Comparison of ENCODE assay signal across 8 mouse cellular contexts in genomic region chr17:26932839-26933398, GRCm38 (mm10). TPM values are rescaled to one million over a fixed set of nuclear protein-coding genes. Genes with fewer than 3 reads are reported as not detected.
DNase-seq lines count a peak whose midpoint lies in the region; ATAC-seq and TF ChIP-seq lines count a peak whose summit lies in the region.

Gene Phf1 (plus strand): TSS chr17:26933052.

- H3K27ac ChIP-seq in forebrain, embryonic 10.5 days = peak within 1 kb of the TSS; percentile 87
- H3K27ac ChIP-seq in heart, embryonic 14.5 days (replicated peaks in 1 of 2; ENCODE audit: control insufficient read depth in 1 of 2, insufficient read depth in 1 of 2, low read depth in 2 of 2, low read length in 2 of 2) = peak within 1 kb of the TSS; percentile 75 to 83
- peak within 1 kb of the TSS; percentile 68 for H3K27ac ChIP-seq in liver, embryonic 11.5 days (ENCODE audit: low read depth, low read length)

- peak within 1 kb of the TSS; percentile 33 for H3ac ChIP-seq in myocyte (ENCODE audit: control insufficient read depth, insufficient read length)

- H3K9me3 ChIP-seq in forebrain, embryonic 10.5 days = no peaks in the 10 kb centered on the region
- H3K9me3 ChIP-seq in heart, embryonic 14.5 days (ENCODE audit: control insufficient read depth, low read length) = no peaks in the 10 kb centered on the region
- no peaks in the 10 kb centered on the region for H3K9me3 ChIP-seq in liver, embryonic 11.5 days (ENCODE audit: control insufficient read depth, low read length)

- DNase-seq in c-Kit-positive CD71-negative TER-119-negative erythroid progenitor cells, embryonic 14.5 days (ENCODE audit: low read depth) = peak; percentile 81
- DNase-seq in forebrain, embryonic 10.5 days (ENCODE audit: extremely low spot score, low spot score) = peak; percentile 93
- peak; percentile 99 for DNase-seq in kidney, postnatal 10 days
- DNase-seq in liver, embryonic 11.5 days (ENCODE audit: low spot score) = peak; percentile 99
- DNase-seq in spleen, postnatal 4 days (ENCODE audit: low spot score in 2 of 2) = peak; percentile 99

- H3K9ac ChIP-seq in heart, embryonic 14.5 days (ENCODE audit: low read length) = peak within 1 kb of the TSS; percentile 83
- peak within 1 kb of the TSS; percentile 77 for H3K9ac ChIP-seq in liver, embryonic 11.5 days (ENCODE audit: low read depth, low read length)

- peak within 1 kb of the TSS; percentile 86 for H3K4me2 ChIP-seq in heart, embryonic 14.5 days (ENCODE audit: low read length)
- H3K4me2 ChIP-seq in liver, embryonic 11.5 days = peak within 1 kb of the TSS; percentile 100
- peak within 1 kb of the TSS; percentile 83 for H3K4me2 ChIP-seq in myocyte (ENCODE audit: low read depth)

- H3K4me1 ChIP-seq in forebrain, embryonic 10.5 days = peaks cover 30% of the 10 kb centered on the region
- H3K4me1 ChIP-seq in heart, embryonic 14.5 days (ENCODE audit: control insufficient read depth in 2 of 2, insufficient read depth in 2 of 2, low read length in 2 of 2) = peaks cover 3 to 14% of the 10 kb centered on the region in 2 experiments; a peak in 3 of 4 replicates
- peaks cover 20% of the 10 kb centered on the region for H3K4me1 ChIP-seq in liver, embryonic 11.5 days (replicated peaks; ENCODE audit: control insufficient read depth, insufficient read depth, low read length)

- 0% methylated on average over 34 of the region's 43 CpGs for WGBS in forebrain, embryonic 10.5 days
- WGBS in heart, embryonic 14.5 days = under 1% methylated on average over 43 of the region's 43 CpGs
- WGBS in liver, embryonic 11.5 days = 0% methylated on average over 41 of the region's 43 CpGs

- peak within 1 kb of the TSS; percentile 67 for H3K4me3 ChIP-seq in forebrain, embryonic 10.5 days
- peak within 1 kb of the TSS; percentile 57 for H3K4me3 ChIP-seq in heart, embryonic 14.5 days (ENCODE audit: control insufficient read depth in 1 of 2, insufficient read depth in 1 of 2, low read depth in 1 of 2, low read length in 2 of 2)
- peak within 1 kb of the TSS; percentile 74 for H3K4me3 ChIP-seq in liver, embryonic 11.5 days (ENCODE audit: low read depth, low read length)
- peak within 1 kb of the TSS; percentile 39 for H3K4me3 ChIP-seq in myocyte

- no peaks in the 10 kb centered on the region for H3K27me3 ChIP-seq in forebrain, embryonic 10.5 days (ENCODE audit: poor library complexity, severe bottlenecking)
- H3K27me3 ChIP-seq in heart, embryonic 14.5 days (ENCODE audit: control insufficient read depth, insufficient read depth, low read length) = no peaks in the 10 kb centered on the region
- H3K27me3 ChIP-seq in liver, embryonic 11.5 days (replicated peaks; ENCODE audit: control insufficient read depth, insufficient read depth, low read length) = no peaks in the 10 kb centered on the region
- no peaks in the 10 kb centered on the region for H3K27me3 ChIP-seq in myocyte (ENCODE audit: control insufficient read depth, insufficient read depth, insufficient read length)

- ATAC-seq in CD4-positive, CD25-positive, alpha-beta regulatory T cell, adult 4 months = peak; percentile 90
- ATAC-seq in heart, embryonic 14.5 days (ENCODE audit: insufficient number of reproducible peaks, insufficient read depth, low FRiP score, low read depth) = peak; percentile 81
- peak; percentile 90 for ATAC-seq in liver, embryonic 11.5 days (replicated peaks; ENCODE audit: low FRiP score)

- peaks cover 83% of the 10 kb centered on the region for H3K36me3 ChIP-seq in forebrain, embryonic 10.5 days (replicated peaks)
- peaks cover 63% of the 10 kb centered on the region for H3K36me3 ChIP-seq in heart, embryonic 14.5 days (ENCODE audit: control insufficient read depth, insufficient read depth, low read length)
- H3K36me3 ChIP-seq in liver, embryonic 11.5 days (ENCODE audit: control insufficient read depth, insufficient read depth, low read length) = peaks cover 24% of the 10 kb centered on the region; the same call in 1 of the 2 replicates
- peaks cover 8% of the 10 kb centered on the region for H3K36me3 ChIP-seq in myocyte (ENCODE audit: control insufficient read depth, insufficient read depth)

- H3K79me2 ChIP-seq in myocyte (ENCODE audit: control insufficient read depth, insufficient read depth) = peaks cover 6% of the 10 kb centered on the region

- peak; percentile 71 for TF ChIP-seq POLR2A in myocyte (IDR thresholded peaks at IDR 0.05; ENCODE audit: insufficient read length, low read depth)

TF ChIP-seq in myocyte, 11 proteins besides CTCF, POLR2A, EP300 and RAD21:
- TF ChIP-seq POLR2AphosphoS2 (IDR thresholded peaks at IDR 0.05; ENCODE audit: insufficient read length, low read depth) = peak; percentile 90
- peak in 1 of 3 experiments; percentile 52 for TF ChIP-seq MYOD1 (IDR thresholded peaks at IDR 0.05; ENCODE audit: control insufficient read depth in 1 of 3, insufficient read length in 2 of 3, low read depth in 2 of 3)
- no peak for TF ChIP-seq MAX (IDR thresholded peaks at IDR 0.05; ENCODE audit: low read depth)
- peak; percentile 30 for TF ChIP-seq SRF (IDR thresholded peaks at IDR 0.05; ENCODE audit: control insufficient read depth, insufficient read length, low read depth)

RNA-seq across cellular contexts. Expression of gene Phf1, which starts in this region (rescaled TPM):
- polyA plus RNA-seq in CD4-positive, CD25-positive, alpha-beta regulatory T cell, adult 4 months (2017; shearing (Covaris generic)) = 10 to 100 TPM; 11.1 to 12.1 TPM
- polyA plus RNA-seq in forebrain, embryonic 10.5 days (2016; fragmentation: Nextera tagmentation; extraction: Ambion mirVana) = 2.8 and 2.9 TPM in 2 replicates
- polyA plus RNA-seq in heart, embryonic 14.5 days (2014; fragmentation: Nextera tagmentation; extraction: Ambion mirVana) = 5.2 and 8.0 TPM in 2 replicates
- 3.2 and 3.4 TPM in 2 replicates for polyA plus RNA-seq in liver, embryonic 11.5 days (2014; fragmentation: Nextera tagmentation; extraction: Ambion mirVana)
- 9.6 TPM for polyA plus RNA-seq in myocyte (2012; fragmentation: generic; extraction: Trizol)

Comparison
In these comparisons a context has a peak if more than half of its experiments do, and no peak if none do; other contexts are left out.
1. Peak in every context shown above with its lines: DNase-seq, ATAC-seq, H3K4me3 ChIP-seq and H3K27ac ChIP-seq.